Mouse (Mus musculus) CH12.LX (cell line): ENCODE results near the gene Fgd6.

Experiments used
- IRF4 ChIP-seq: IDR thresholded peaks from 2 replicates; pipeline ENCODE4 v1.6.1; 2014; ENCODE audit warnings: low read depth, mild to moderate bottlenecking, inconsistent platforms, low read length, improper control_type of control experiment
- JUND ChIP-seq: conservative IDR thresholded peaks from 2 replicates; pipeline ENCODE4 v1.6.1; 2011; ENCODE audit warnings: low read depth, low read length, improper control_type of control experiment

GRCm38 (mm10) chr10:94047024-94047423 is 11.2 kb downstream of the Fgd6 start:
- TF ChIP-seq IRF4: no peak
- TF ChIP-seq JUND: no peak
